Mouse (Mus musculus) G1E (cell line): ENCODE measurements around the gene Atf5.

Experiments used
- CTCF ChIP-seq: IDR thresholded peaks from 2 replicates; pipeline ENCODE4 v1.5.1; 2012; ENCODE audit warnings: low read depth, low read length, inconsistent platforms, mixed read lengths
- GATA1 ChIP-seq: IDR thresholded peaks from 2 replicates; pipeline ENCODE4 v1.6.1; 2012; ENCODE audit warnings: borderline replicate concordance, low read length, inconsistent platforms, mixed read lengths
- GATA2 ChIP-seq: IDR thresholded peaks from 2 replicates; pipeline ENCODE4 v1.6.1; 2012; ENCODE audit warnings: low read depth, low read length, inconsistent platforms, borderline replicate concordance
- POLR2AphosphoS5 ChIP-seq: IDR thresholded peaks from 2 replicates; pipeline ENCODE4 v1.6.1; 2012; ENCODE audit warnings: low read depth, low read length, inconsistent platforms; ENCODE audit not compliant: insufficient replicate concordance

DNA sequence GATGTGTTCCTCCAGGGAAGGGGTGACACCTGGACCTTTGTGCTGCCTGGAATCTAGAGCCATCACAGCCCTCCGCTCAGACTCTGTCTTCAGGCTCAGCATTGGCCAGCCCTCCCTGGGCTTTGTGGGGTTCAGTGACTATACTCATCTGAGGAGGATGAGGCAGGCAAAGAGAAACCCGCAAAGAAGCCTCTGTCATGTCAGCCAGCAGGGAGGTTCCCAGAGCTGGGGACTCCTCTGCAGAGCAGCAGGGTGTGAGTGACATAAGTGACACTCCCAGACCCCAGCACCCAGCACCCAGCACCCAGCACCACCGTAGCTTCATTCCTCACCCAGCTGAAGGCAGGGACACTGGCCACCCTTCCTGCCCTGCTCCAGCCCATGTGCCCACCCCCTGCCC lies 26.9 kb downstream of the Atf5 start:
- TF ChIP-seq CTCF (no peak), GATA1 (no peak), POLR2AphosphoS5 (no peak), GATA2 (no peak)
